Mouse (Mus musculus): ENCODE data around the gene Lrrc10.
A peak's percentile ranks its signal among the peaks of the same experiment; 100 is the strongest.
"Not testable (repeated sequence)": the region's sequence is repeated elsewhere in the genome, so short reads cannot be mapped to it uniquely, and the experiment has no call there.

Gene Lrrc10

DNA sequence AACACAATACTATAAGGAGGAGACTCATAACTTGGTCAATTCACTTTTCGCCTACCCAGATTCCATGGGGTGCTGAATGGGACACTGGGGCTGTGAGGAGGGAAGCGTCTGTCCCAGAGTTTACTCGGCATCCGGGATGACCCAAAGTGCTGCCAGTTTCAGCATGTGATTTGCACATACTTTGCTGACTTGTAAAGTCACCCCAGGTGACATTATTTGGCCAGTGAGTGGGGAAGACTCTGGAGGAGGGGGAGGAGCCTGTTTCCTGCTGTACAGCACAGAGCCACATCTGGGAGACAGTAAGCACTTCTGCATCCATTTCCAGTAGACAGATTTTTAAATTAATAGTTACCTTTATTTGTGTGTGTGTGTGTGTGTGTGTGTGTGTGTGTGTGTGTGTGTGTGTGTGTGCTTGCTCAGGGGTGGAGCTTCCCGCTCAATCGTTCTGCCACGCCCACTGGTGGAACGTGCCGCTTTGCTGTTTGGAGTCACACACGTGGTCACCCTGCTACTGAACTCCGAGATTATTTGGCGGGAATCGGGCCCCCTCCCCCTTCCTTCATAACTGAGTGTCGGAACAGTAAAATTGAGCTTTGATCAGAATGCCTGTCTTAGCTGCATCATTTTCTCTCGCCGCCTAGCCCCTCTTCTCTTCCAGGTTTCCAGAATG is 1.5 kb upstream of the Lrrc10 start:
- DNase-seq (ENCODE audit: low read depth): not testable (repeated sequence)

GRCm38 (mm10) chr10:117049253-117049652 is 4.1 kb downstream of the Lrrc10 start:
- no peak for DNase-seq (ENCODE audit: low read depth)

- DNase-seq (ENCODE audit: low read depth): no peak
Observed at GRCm38 (mm10) chr10:117049961-117050597, 4.9 kb downstream of the Lrrc10 start.

DNA sequence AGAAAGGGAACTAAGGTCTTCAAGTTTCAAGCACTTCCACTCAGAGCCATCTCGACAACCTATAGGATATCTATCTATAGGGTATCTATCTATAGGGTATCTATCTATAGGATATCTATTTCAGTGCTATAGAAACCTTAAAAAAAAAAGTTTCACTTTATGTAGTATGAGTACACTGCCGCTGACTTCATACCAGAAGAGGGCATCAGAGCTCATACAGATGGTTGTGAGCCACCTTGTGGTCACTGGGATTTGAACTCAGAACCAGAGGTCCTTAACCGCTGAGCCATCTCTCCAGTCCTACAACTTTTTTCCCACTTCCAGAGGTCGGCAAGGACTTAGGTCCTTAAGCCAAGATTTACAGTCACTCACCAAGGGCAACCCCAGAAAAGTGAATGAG is 10.5 kb downstream of the Lrrc10 start:
- no peak for DNase-seq (ENCODE audit: low read depth)

- DNase-seq (ENCODE audit: low read depth): no peak
Observed at GRCm38 (mm10) chr10:117062894-117063253, 17.7 kb downstream of the Lrrc10 start.

GRCm38 (mm10) chr10:117063254-117064021 is 18.3 kb downstream of the Lrrc10 start, which contains the start of gene Cct2:
Gene Cct2 (minus strand): TSS chr10:117063814.
- DNase-seq (ENCODE audit: low read depth): peak; percentile 99

DNA sequence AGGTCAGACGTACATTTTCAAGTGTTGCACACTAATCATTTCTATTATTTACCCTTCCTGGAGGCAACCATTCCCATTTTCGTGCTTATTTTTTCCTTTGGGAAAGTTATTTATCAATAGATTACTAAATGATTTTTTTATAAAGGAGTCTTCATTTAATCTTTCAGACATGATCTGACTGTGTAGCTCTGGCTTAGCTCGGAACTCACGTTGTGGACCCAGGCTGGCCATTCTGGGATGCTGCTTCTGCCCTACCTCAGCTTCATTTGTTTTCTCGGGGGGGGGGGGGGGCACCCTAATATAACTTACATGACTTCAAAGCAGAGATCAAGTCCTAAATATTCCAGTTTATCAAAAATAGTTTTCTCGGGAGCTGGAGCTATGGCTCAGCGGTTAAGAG is 18.9 kb downstream of the Lrrc10 start:
- DNase-seq (ENCODE audit: low read depth): no peak

DNA sequence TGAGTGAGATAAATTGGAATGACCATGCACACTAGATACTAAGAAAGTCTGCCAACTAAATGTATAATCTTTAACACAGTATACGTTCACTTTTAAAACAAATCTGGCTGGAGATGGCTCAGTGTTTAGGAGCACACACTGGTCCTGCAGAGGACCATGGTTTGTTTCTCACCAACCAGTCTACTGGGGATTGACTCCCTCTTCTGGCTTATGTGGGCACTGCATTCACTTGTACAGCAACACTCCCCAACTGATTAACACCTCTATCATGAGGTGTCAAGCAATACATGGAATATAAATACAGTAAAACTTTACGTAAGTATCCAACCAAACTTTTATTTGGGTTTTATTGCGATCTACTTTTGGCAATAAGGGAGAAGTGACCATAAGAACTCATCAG is 24.0 kb downstream of the Lrrc10 start:
- DNase-seq (ENCODE audit: low read depth): no peak

GRCm38 (mm10) chr10:117072191-117072888 is 27.2 kb downstream of the Lrrc10 start:
- DNase-seq (ENCODE audit: low read depth): no peak

- DNase-seq (ENCODE audit: low read depth): no peak
Observed at GRCm38 (mm10) chr10:117073176-117073575, 28.0 kb downstream of the Lrrc10 start.

DNA sequence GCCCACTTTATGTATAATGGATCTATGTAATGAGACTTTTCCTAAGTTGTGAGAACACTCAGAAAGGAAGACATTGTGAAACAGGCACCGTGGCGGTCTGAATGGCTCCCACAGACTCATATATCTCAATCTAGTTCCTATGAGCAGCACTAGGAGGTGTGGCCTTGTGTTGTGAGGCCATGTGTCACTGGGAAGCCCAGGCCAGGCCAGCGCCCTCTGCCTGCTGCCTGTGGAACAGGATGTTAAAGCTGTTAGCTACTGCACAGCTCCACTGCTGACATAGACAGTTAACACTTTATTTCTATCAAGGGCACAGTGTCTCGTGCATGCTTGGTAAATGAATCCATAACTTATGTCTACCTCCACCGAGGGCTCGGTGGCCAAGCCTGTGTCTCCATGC is 33.1 kb downstream of the Lrrc10 start:
- DNase-seq (ENCODE audit: low read depth): peak; percentile 58

- no peak for DNase-seq (ENCODE audit: low read depth)
Observed at GRCm38 (mm10) chr10:117081326-117081725, 36.2 kb downstream of the Lrrc10 start.

GRCm38 (mm10) chr10:117081914-117082359 is 36.8 kb downstream of the Lrrc10 start:
- peak; percentile 36 for DNase-seq (ENCODE audit: low read depth)

- no peak for DNase-seq (ENCODE audit: low read depth)
Observed at GRCm38 (mm10) chr10:117089628-117090027, 44.5 kb downstream of the Lrrc10 start.

GRCm38 (mm10) chr10:117094504-117095329 is 49.6 kb downstream of the Lrrc10 start:
- no peak for DNase-seq (ENCODE audit: low read depth)

GRCm38 (mm10) chr10:117096096-117096495 is 51.0 kb downstream of the Lrrc10 start:
- no peak for DNase-seq (ENCODE audit: low read depth)
